Mouse (Mus musculus): Measurements from ENCODE around the gene Cdpf1.

Cdpf1 gene

DNA sequence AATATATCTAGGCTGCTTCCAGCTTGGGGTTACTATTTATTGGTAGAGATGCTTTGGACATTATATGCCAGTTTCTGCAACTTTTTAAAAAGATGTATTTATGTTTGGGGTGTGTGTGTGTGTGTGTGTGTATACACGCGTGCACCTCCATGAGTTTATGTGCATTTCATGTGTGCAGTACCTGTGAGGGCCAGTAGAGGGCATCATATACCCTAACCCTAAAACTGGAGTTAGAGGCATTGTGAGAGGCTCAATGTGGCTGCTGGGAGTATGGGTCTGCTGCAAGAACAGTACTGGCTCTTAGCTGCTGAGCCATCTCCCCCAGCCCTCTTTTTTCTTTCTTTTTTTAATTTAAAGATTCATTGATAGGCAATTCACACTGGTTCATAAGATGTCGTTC lies 53.7 kb downstream of the Cdpf1 start:
- DNase-seq, result no peak

Data from kidney, adult 9 months (tissue).